19 mouse cellular contexts compared by ENCODE assay signal in the genomic region with DNA sequence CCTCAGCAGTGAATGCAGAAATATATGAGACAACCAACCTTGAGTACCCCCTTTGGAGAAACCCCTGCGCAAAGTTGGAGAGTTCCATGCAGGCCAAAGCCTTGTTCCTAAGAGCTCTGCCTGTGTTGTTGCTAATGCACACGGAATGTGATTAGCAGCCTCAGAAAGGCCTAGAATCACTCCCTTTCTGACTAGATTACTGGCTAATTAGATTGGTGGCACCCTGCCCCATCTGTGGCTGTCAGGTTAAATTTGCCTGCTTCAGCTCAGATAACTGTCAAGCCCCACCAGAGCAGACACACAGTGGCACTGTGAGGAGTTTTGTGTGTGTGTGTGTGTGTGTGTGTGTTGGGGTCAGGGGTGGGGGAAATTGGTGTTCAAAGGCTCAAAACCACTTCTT.
DNase-seq lines count a peak whose midpoint lies in the region; ATAC-seq lines count a peak whose summit lies in the region.
"Had no signal": no experiment of that assay in that cellular context is flagged by ENCODE, and none has a peak within 500 bp of the region (broad histone marks: within the 10 kb centered on the region; RNA-seq: fewer than 3 reads in every experiment).

No protein-coding gene starts in this region.

- no peak for ATAC-seq in hindbrain, embryonic 14.5 days (ENCODE audit: low FRiP score)
- ATAC-seq in hindbrain, embryonic 11.5 days (ENCODE audit: low FRiP score), result no peak
- 0 out of 2 replicates have a peak, but pooled peaks have one; percentile 37 for ATAC-seq in midbrain, embryonic 13.5 days
- ATAC-seq in midbrain, embryonic 11.5 days (ENCODE audit: low FRiP score), result no peak
- ATAC-seq: intestine, embryonic 16.5 days had no signal

- no peaks in the 10 kb centered on the region for H3K36me3 ChIP-seq in hindbrain, embryonic 14.5 days (replicated peaks; ENCODE audit: control insufficient read depth, insufficient read depth)
- no peaks in the 10 kb centered on the region for H3K36me3 ChIP-seq in hindbrain, embryonic 11.5 days (ENCODE audit: control insufficient read depth, insufficient read depth, low read length)
- no peaks in the 10 kb centered on the region for H3K36me3 ChIP-seq in midbrain, embryonic 13.5 days
- no peaks in the 10 kb centered on the region for H3K36me3 ChIP-seq in midbrain, embryonic 11.5 days (ENCODE audit: control insufficient read depth, insufficient read depth, low read length)
- H3K36me3 ChIP-seq: embryonic facial prominence, embryonic 13.5 days; heart, embryonic 12.5 days; liver, embryonic 15.5 days had no signal

- H3K27me3 ChIP-seq in hindbrain, embryonic 14.5 days (ENCODE audit: control insufficient read depth, insufficient read depth, low read length), result no peaks in the 10 kb centered on the region
- no peaks in the 10 kb centered on the region for H3K27me3 ChIP-seq in hindbrain, embryonic 11.5 days (ENCODE audit: control insufficient read depth, insufficient read depth, low read length)
- peaks cover 3% of the 10 kb centered on the region; the same call in 1 of the 2 replicates for H3K27me3 ChIP-seq in midbrain, embryonic 13.5 days
- H3K27me3 ChIP-seq in midbrain, embryonic 11.5 days (ENCODE audit: control insufficient read depth, insufficient read depth, low read length), result no peaks in the 10 kb centered on the region
- H3K27me3 ChIP-seq: CH12.LX; embryonic facial prominence, embryonic 13.5 days; heart, embryonic 12.5 days; liver, embryonic 15.5 days; megakaryocyte, embryonic 14.5 days had no signal

- H3K4me2 ChIP-seq in hindbrain, embryonic 14.5 days (replicated peaks), result no peak overlapping the region
- H3K4me2 ChIP-seq in hindbrain, embryonic 11.5 days (replicated peaks; ENCODE audit: low read depth, low read length), result no peak overlapping the region
- no peak overlapping the region for H3K4me2 ChIP-seq in midbrain, embryonic 13.5 days (replicated peaks)
- H3K4me2 ChIP-seq in midbrain, embryonic 11.5 days, result no peak overlapping the region
- H3K4me2 ChIP-seq: embryonic facial prominence, embryonic 13.5 days; heart, embryonic 12.5 days; liver, embryonic 15.5 days had no signal

- DNase-seq in adrenal gland, adult 8-10 months, result peak; percentile 9
- no peak for DNase-seq in adrenal gland, postnatal 25 days
- peak; percentile 38 for DNase-seq in hindbrain, embryonic 14.5 days (ENCODE audit: low spot score)
- no peak for DNase-seq in hindbrain, embryonic 11.5 days (ENCODE audit: low spot score)
- no peak for DNase-seq in midbrain, embryonic 11.5 days (ENCODE audit: low spot score, missing footprints)
- DNase-seq in retina, postnatal 1 day, result peak; percentile 81
- no peak for DNase-seq in kidney, postnatal 14 days
- DNase-seq: cerebellum, adult 8-10 months; lung, postnatal 14 days; spleen, adult 18-20 months; thymus, adult 18-20 months had no signal

- H3K4me1 ChIP-seq in hindbrain, embryonic 14.5 days (replicated peaks; ENCODE audit: control insufficient read depth, insufficient read depth, low read length), result no peaks in the 10 kb centered on the region
- H3K4me1 ChIP-seq in hindbrain, embryonic 11.5 days (replicated peaks; ENCODE audit: control insufficient read depth, insufficient read depth, low read length), result no peaks in the 10 kb centered on the region
- H3K4me1 ChIP-seq in midbrain, embryonic 13.5 days (replicated peaks), result no peaks in the 10 kb centered on the region
- no peaks in the 10 kb centered on the region for H3K4me1 ChIP-seq in midbrain, embryonic 11.5 days (ENCODE audit: control insufficient read depth, insufficient read depth, low read length)
- H3K4me1 ChIP-seq: heart, embryonic 12.5 days; liver, embryonic 15.5 days; megakaryocyte, embryonic 14.5 days had no signal

- WGBS in hindbrain, embryonic 14.5 days, result 59% methylated on average over 2 of the region's 2 CpGs
- WGBS in hindbrain, embryonic 11.5 days, result 93% methylated on average over 2 of the region's 2 CpGs
- 40% methylated on average over 2 of the region's 2 CpGs for WGBS in midbrain, embryonic 13.5 days
- WGBS in midbrain, embryonic 11.5 days, result 57% methylated on average over 2 of the region's 2 CpGs

- H3K4me3 ChIP-seq in hindbrain, embryonic 14.5 days (replicated peaks; ENCODE audit: low read length), result no peak overlapping the region
- H3K4me3 ChIP-seq in hindbrain, embryonic 11.5 days (ENCODE audit: low read depth, low read length), result no peak overlapping the region
- no peak overlapping the region for H3K4me3 ChIP-seq in midbrain, embryonic 13.5 days (replicated peaks)
- no peak overlapping the region for H3K4me3 ChIP-seq in midbrain, embryonic 11.5 days (ENCODE audit: low read depth, low read length)
- H3K4me3 ChIP-seq: embryonic facial prominence, embryonic 13.5 days; heart, embryonic 12.5 days; layer of hippocampus, adult 2 months; liver, embryonic 15.5 days; megakaryocyte, embryonic 14.5 days had no signal

- H3K9me3 ChIP-seq in hindbrain, embryonic 14.5 days (ENCODE audit: control insufficient read depth, low read length), result no peaks in the 10 kb centered on the region
- H3K9me3 ChIP-seq in hindbrain, embryonic 11.5 days (ENCODE audit: control insufficient read depth, low read length), result no peaks in the 10 kb centered on the region
- H3K9me3 ChIP-seq in midbrain, embryonic 13.5 days, result no peaks in the 10 kb centered on the region
- no peaks in the 10 kb centered on the region for H3K9me3 ChIP-seq in midbrain, embryonic 11.5 days (ENCODE audit: control insufficient read depth, low read length)
- H3K9me3 ChIP-seq: embryonic facial prominence, embryonic 13.5 days; heart, embryonic 12.5 days; liver, embryonic 15.5 days had no signal

- no peak overlapping the region for H3K9ac ChIP-seq in hindbrain, embryonic 14.5 days
- no peak overlapping the region for H3K9ac ChIP-seq in hindbrain, embryonic 11.5 days (ENCODE audit: low read depth, low read length)
- no peak overlapping the region for H3K9ac ChIP-seq in midbrain, embryonic 13.5 days (replicated peaks)
- H3K9ac ChIP-seq in midbrain, embryonic 11.5 days (ENCODE audit: low read length), result no peak overlapping the region
- H3K9ac ChIP-seq: embryonic facial prominence, embryonic 13.5 days; heart, embryonic 12.5 days; liver, embryonic 15.5 days had no signal

- no peak overlapping the region for H3K27ac ChIP-seq in hindbrain, embryonic 14.5 days
- no peak overlapping the region for H3K27ac ChIP-seq in hindbrain, embryonic 11.5 days (ENCODE audit: low read depth, low read length)
- no peak overlapping the region for H3K27ac ChIP-seq in midbrain, embryonic 13.5 days
- H3K27ac ChIP-seq in midbrain, embryonic 11.5 days (ENCODE audit: low read depth, low read length), result no peak overlapping the region
- H3K27ac ChIP-seq: embryonic facial prominence, embryonic 13.5 days; layer of hippocampus, adult 2 months; liver, embryonic 15.5 days had no signal

Comparison
In these comparisons a context has a peak if more than half of its experiments do, and no peak if none do; other contexts are left out.
1. DNase-seq: peak in adrenal gland, adult 8-10 months (single experiment), hindbrain, embryonic 14.5 days (single experiment) and retina, postnatal 1 day (single experiment); none in adrenal gland, postnatal 25 days (single experiment), hindbrain, embryonic 11.5 days (single experiment), midbrain, embryonic 11.5 days (single experiment) and kidney, postnatal 14 days (single experiment).